Mouse (Mus musculus) hindbrain, postnatal 0 days (tissue): ENCODE data around the gene Akr1a1. TPM values are rescaled to one million over a fixed set of nuclear protein-coding genes. Genes with fewer than 3 reads are reported as not detected.
"Not testable (repeated sequence)": the region's sequence is repeated elsewhere in the genome, so short reads cannot be mapped to it uniquely, and the experiment has no call there.

Experiments used
- ATAC-seq: fragments of 200-750 bp; cut with Nextera tagmentation; 2 replicates; pipeline ENCODE4 v1.8.0; 2017; ENCODE audit warnings: mild to moderate bottlenecking, moderate TSS enrichment, moderate library complexity
- DNase-seq: peaks from one replicate; pipeline ENCODE4 v3.0.0-alpha.2; 2015; ENCODE audit warnings: low spot score
- H3K27ac ChIP-seq: fragments of 300-500 bp; sonication (generic); 2 replicates; pipeline ENCODE4 v1.5.1; 2014; ENCODE audit warnings: mild to moderate bottlenecking
- H3K27me3 ChIP-seq: fragments of 300-500 bp; sonication (generic); 2 replicates; pipeline ENCODE4 v1.6.1; 2014; ENCODE audit warnings: low read length, mixed read lengths; ENCODE audit not compliant: insufficient read depth
- H3K36me3 ChIP-seq: fragments of 300-500 bp; sonication (generic); 2 replicates; pipeline ENCODE4 v1.6.1; 2014; ENCODE audit warnings: low read length, mixed read lengths; ENCODE audit not compliant: insufficient read depth
- H3K4me1 ChIP-seq: fragments of 300-500 bp; sonication (generic); 2 replicates; pipeline ENCODE4 v1.6.1; 2014; ENCODE audit warnings: antibody characterized with exemption, low read length, mixed read lengths; ENCODE audit not compliant: insufficient read depth
- H3K4me2 ChIP-seq: fragments of 300-500 bp; sonication (generic); 2 replicates; pipeline ENCODE4 v1.6.1; 2014; ENCODE audit warnings: low read depth, mild to moderate bottlenecking, low read length, moderate library complexity, mixed read lengths
- H3K4me3 ChIP-seq: fragments of 300-500 bp; sonication (generic); 2 replicates; pipeline ENCODE4 v1.5.1; 2014; ENCODE audit warnings: low read length
- H3K9ac ChIP-seq: fragments of 300-500 bp; sonication (generic); replicated peaks from 2 replicates; pipeline ENCODE4 v1.6.1; 2014; ENCODE audit warnings: mild to moderate bottlenecking, low read length, moderate library complexity, mixed read lengths
- H3K9me3 ChIP-seq: fragments of 300-500 bp; sonication (generic); 2 replicates; pipeline ENCODE4 v1.6.1; 2016; ENCODE audit warnings: low read length, mixed read lengths
- CTCF ChIP-seq: IDR thresholded peaks from 2 replicates; pipeline ENCODE4 v1.5.1; 2016; ENCODE audit warnings: antibody characterized with exemption, control low read depth, low read depth
- WGBS: fragments of 180-500 bp; shearing (Covaris S2); extraction: QIAGEN DNeasy Blood & Tissue Kit; methylation state at CpG from one replicate; pipeline ENCODE4 v1.1.7; 2014; 5-methylcytosine and 5-hydroxymethylcytosine counted together
- polyA plus RNA-seq: library from polyadenylated mRNA; unstranded; fragments of >200 nt; fragmentation: Nextera tagmentation; extraction: Ambion mirVana; gene quantifications from 2 replicates; pipeline ENCODE4 v1.2.1, GENCODE M21; 2015
- total RNA-seq: library from RNA; depleted of rRNA; stranded (reverse); fragments of >200 nt; gene quantifications from 2 replicates; pipeline ENCODE4 v1.2.3, GENCODE M21; 2014

Akr1a1 gene
- total and polyA plus RNA-seq, 2 experiments from 2014 or later: 571 to 790 TPM

- Histone ChIP-seq H3K27me3 (no peaks in the 10 kb centered on the region), H3K36me3 (no peaks in the 10 kb centered on the region), H3K4me3 (no peak overlapping the region), H3K4me1 (no peaks in the 10 kb centered on the region), H3K27ac (no peak overlapping the region), H3K9me3 (no peaks in the 10 kb centered on the region), H3K9ac (no peak overlapping the region), H3K4me2 (no peak overlapping the region)
- ATAC-seq (no peak), DNase-seq (no peak)
- WGBS: 90% methylated on average over 3 of the region's 3 CpGs
- no peak for TF ChIP-seq CTCF
Measured at GRCm38 (mm10) chr4:116676027-116676426, 24.5 kb upstream of the Akr1a1 start.

- not testable (repeated sequence) for H3K4me3 ChIP-seq, H3K4me1 ChIP-seq, H3K9me3 ChIP-seq, H3K27me3 ChIP-seq, H3K36me3 ChIP-seq, ATAC-seq, H3K27ac ChIP-seq, DNase-seq, H3K9ac ChIP-seq, H3K4me2 ChIP-seq
- 93% methylated on average over 6 of the region's 6 CpGs for WGBS
Measured at GRCm38 (mm10) chr4:116674761-116675160, 23.3 kb upstream of the Akr1a1 start.

- 75% methylated on average over 2 of the region's 2 CpGs for WGBS
- Histone ChIP-seq H3K27me3 (no peaks in the 10 kb centered on the region), H3K36me3 (no peaks in the 10 kb centered on the region), H3K9me3 (no peaks in the 10 kb centered on the region), H3K4me3 (no peak overlapping the region), H3K4me1 (no peaks in the 10 kb centered on the region), H3K4me2 (no peak overlapping the region), H3K9ac (no peak overlapping the region), H3K27ac (no peak overlapping the region)
- DNase-seq (no peak), ATAC-seq (no peak)
- no peak for TF ChIP-seq CTCF
Measured at GRCm38 (mm10) chr4:116672785-116673184, 21.3 kb upstream of the Akr1a1 start.

GRCm38 (mm10) chr4:116669291-116669690, 17.8 kb upstream of the Akr1a1 start:
- TF ChIP-seq CTCF: peak; percentile 38
- no peaks in the 10 kb centered on the region for H3K9me3 ChIP-seq
- ATAC-seq (no peak), DNase-seq (no peak)
- no peaks in the 10 kb centered on the region for H3K4me1 ChIP-seq
- no peaks in the 10 kb centered on the region for H3K36me3 ChIP-seq
- H3K4me2 ChIP-seq: no peak overlapping the region
- H3K27me3 ChIP-seq: no peaks in the 10 kb centered on the region
- H3K9ac ChIP-seq: no peak overlapping the region
- 59% methylated on average over 2 of the region's 2 CpGs for WGBS
- H3K27ac ChIP-seq: no peak overlapping the region
- H3K4me3 ChIP-seq: no peak overlapping the region

GRCm38 (mm10) chr4:116668145-116668544, 16.7 kb upstream of the Akr1a1 start:
- ATAC-seq (no peak), DNase-seq (no peak)
- WGBS: 61% methylated on average over 3 of the region's 3 CpGs
- Histone ChIP-seq H3K27ac (no peak overlapping the region), H3K9ac (no peak overlapping the region), H3K4me3 (no peak overlapping the region), H3K36me3 (no peaks in the 10 kb centered on the region), H3K4me1 (no peaks in the 10 kb centered on the region), H3K9me3 (no peaks in the 10 kb centered on the region), H3K27me3 (no peaks in the 10 kb centered on the region), H3K4me2 (no peak overlapping the region)
- TF ChIP-seq CTCF: no peak

- WGBS: 61% methylated on average over 4 of the region's 4 CpGs
- Histone ChIP-seq H3K9ac (no peak overlapping the region), H3K27me3 (no peaks in the 10 kb centered on the region), H3K9me3 (no peaks in the 10 kb centered on the region), H3K4me3 (no peak overlapping the region), H3K4me2 (no peak overlapping the region), H3K36me3 (no peaks in the 10 kb centered on the region), H3K27ac (no peak overlapping the region), H3K4me1 (no peaks in the 10 kb centered on the region)
- TF ChIP-seq CTCF: no peak
- ATAC-seq: no peak
- DNase-seq: no peak
Measured at GRCm38 (mm10) chr4:116666625-116667024, 15.1 kb upstream of the Akr1a1 start.

DNA sequence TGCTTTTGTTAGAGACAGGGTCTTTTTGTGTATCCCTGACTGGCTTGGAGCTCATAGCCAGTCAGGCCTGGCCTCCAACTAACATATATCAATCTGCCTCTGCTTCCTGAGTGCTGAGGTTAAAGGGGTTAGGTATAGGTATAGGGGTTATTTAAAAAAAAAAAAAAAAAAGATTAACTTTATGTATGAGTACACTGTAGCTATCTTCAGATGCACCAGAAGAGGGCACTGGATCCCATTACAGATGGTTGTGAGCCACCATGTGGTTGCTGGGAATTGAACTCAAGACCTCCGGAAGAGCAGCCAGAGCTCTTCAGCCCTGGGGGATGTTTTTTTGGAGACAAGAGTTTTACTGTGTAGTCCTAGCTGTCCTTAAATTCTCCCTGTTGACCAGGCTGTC, 10.5 kb upstream of the Akr1a1 start:
- 100% methylated on average over 1 of the region's 1 CpGs for WGBS

More for the DNA sequence above, 10.5 kb upstream of the Akr1a1 start:
- no peak overlapping the region for H3K4me2 ChIP-seq
- H3K4me1 ChIP-seq: no peaks in the 10 kb centered on the region
- no peaks in the 10 kb centered on the region for H3K9me3 ChIP-seq
- ATAC-seq (no peak), DNase-seq (no peak)
- no peak overlapping the region for H3K9ac ChIP-seq
- TF ChIP-seq CTCF: no peak
- no peak overlapping the region for H3K4me3 ChIP-seq
- no peaks in the 10 kb centered on the region for H3K36me3 ChIP-seq
- no peaks in the 10 kb centered on the region for H3K27me3 ChIP-seq
- no peak overlapping the region for H3K27ac ChIP-seq
